Mouse (Mus musculus) neural tube, embryonic 11.5 days (tissue): ENCODE data around the gene Rasgrf1. TPM values are rescaled to one million over a fixed set of nuclear protein-coding genes. Genes with fewer than 3 reads are reported as not detected.

Experiments used
- ATAC-seq: fragments of 200-750 bp; cut with Nextera tagmentation; 2 replicates; pipeline ENCODE4 v1.8.0; 2017; ENCODE audit warnings: moderate number of reproducible peaks, mild to moderate bottlenecking, moderate TSS enrichment, moderate library complexity; ENCODE audit not compliant: insufficient read depth, low FRiP score, low TSS enrichment
- DNase-seq: peaks from one replicate; pipeline ENCODE4 v3.0.0-alpha.2; 2015; ENCODE audit warnings: low spot score
- H3K27ac ChIP-seq: fragments of 300-500 bp; sonication (generic); 2 replicates; pipeline ENCODE4 v1.5.1; 2014; ENCODE audit warnings: low read depth, mild to moderate bottlenecking, low read length
- H3K27me3 ChIP-seq: fragments of 300-500 bp; sonication (generic); 2 replicates; pipeline ENCODE4 v1.6.1; 2014; ENCODE audit warnings: mild to moderate bottlenecking, low read length, mixed read lengths; ENCODE audit not compliant: control insufficient read depth, insufficient read depth
- H3K36me3 ChIP-seq: fragments of 300-500 bp; sonication (generic); 2 replicates; pipeline ENCODE4 v1.6.1; 2014; ENCODE audit warnings: mild to moderate bottlenecking, low read length, moderate library complexity, mixed read lengths; ENCODE audit not compliant: control insufficient read depth, insufficient read depth
- H3K4me1 ChIP-seq: fragments of 300-500 bp; sonication (generic); 2 replicates; pipeline ENCODE4 v1.6.1; 2014; ENCODE audit warnings: low read length, mixed read lengths; ENCODE audit not compliant: control insufficient read depth, insufficient read depth
- H3K4me2 ChIP-seq: fragments of 300-500 bp; sonication (generic); 2 replicates; pipeline ENCODE4 v1.6.1; 2014; ENCODE audit warnings: low read depth, mild to moderate bottlenecking, moderate library complexity
- H3K4me3 ChIP-seq: fragments of 300-500 bp; sonication (generic); 2 replicates; pipeline ENCODE4 v1.5.1; 2014; ENCODE audit warnings: low read depth, low read length
- H3K9ac ChIP-seq: fragments of 300-500 bp; sonication (generic); 2 replicates; pipeline ENCODE4 v1.6.1; 2014; ENCODE audit warnings: mild to moderate bottlenecking, low read length
- H3K9me3 ChIP-seq: fragments of 300-500 bp; sonication (generic); 2 replicates; pipeline ENCODE4 v1.6.1; 2016; ENCODE audit warnings: low read length; ENCODE audit not compliant: control insufficient read depth
- WGBS: fragments of 180-500 bp; shearing (Covaris S2); extraction: QIAGEN DNeasy Blood & Tissue Kit; methylation state at CpG from one replicate; pipeline ENCODE4 v1.1.7; 2014; 5-methylcytosine and 5-hydroxymethylcytosine counted together
- polyA plus RNA-seq: library from polyadenylated mRNA; unstranded; fragments of >200 nt; fragmentation: Nextera tagmentation; extraction: Ambion mirVana; gene quantifications from 2 replicates; pipeline ENCODE4 v1.2.1, GENCODE M21; 2014

Gene Rasgrf1
- polyA plus RNA-seq, 1 experiment from 2014 or later, result not detected

- no peak for DNase-seq
- no peaks in the 10 kb centered on the region for H3K4me1 ChIP-seq
- WGBS, result 89% methylated on average over 3 of the region's 3 CpGs
Measured at GRCm38 (mm10) chr9:89988053-89988452, 78.3 kb downstream of the Rasgrf1 start.

GRCm38 (mm10) chr9:89988811-89989528 is 79.3 kb downstream of the Rasgrf1 start:
- Histone ChIP-seq H3K4me2 (no peak overlapping the region), H3K9me3 (no peaks in the 10 kb centered on the region), H3K36me3 (no peaks in the 10 kb centered on the region), H3K4me3 (no peak overlapping the region), H3K9ac (no peak overlapping the region), H3K4me1 (no peaks in the 10 kb centered on the region), H3K27me3 (no peaks in the 10 kb centered on the region), H3K27ac (no peak overlapping the region)
- ATAC-seq (no peak), DNase-seq (no peak)
- 87% methylated on average over 10 of the region's 10 CpGs for whole genome bisulfite sequencing

More at GRCm38 (mm10) chr9:89988053-89988452, 78.3 kb downstream of the Rasgrf1 start:
- no peak overlapping the region for H3K27ac ChIP-seq
- no peak overlapping the region for H3K9ac ChIP-seq
- no peak overlapping the region for H3K4me2 ChIP-seq
- no peak overlapping the region for H3K4me3 ChIP-seq
- ATAC-seq, result no peak
- no peaks in the 10 kb centered on the region for H3K9me3 ChIP-seq
- H3K27me3 ChIP-seq, result no peaks in the 10 kb centered on the region
- H3K36me3 ChIP-seq, result no peaks in the 10 kb centered on the region

GRCm38 (mm10) chr9:90006432-90006831 is 96.7 kb downstream of the Rasgrf1 start:
- no peaks in the 10 kb centered on the region for H3K9me3 ChIP-seq
- ATAC-seq, result no peak
- no peak overlapping the region for H3K4me2 ChIP-seq
- H3K36me3 ChIP-seq, result no peaks in the 10 kb centered on the region
- no peaks in the 10 kb centered on the region for H3K4me1 ChIP-seq
- 88% methylated on average over 3 of the region's 3 CpGs for WGBS
- no peak overlapping the region for H3K27ac ChIP-seq
- no peak overlapping the region for H3K4me3 ChIP-seq
- DNase-seq, result no peak
- no peak overlapping the region for H3K9ac ChIP-seq
- H3K27me3 ChIP-seq, result no peaks in the 10 kb centered on the region

- Histone ChIP-seq H3K4me2 (no peak overlapping the region), H3K4me1 (no peaks in the 10 kb centered on the region), H3K9ac (no peak overlapping the region), H3K36me3 (no peaks in the 10 kb centered on the region), H3K27me3 (no peaks in the 10 kb centered on the region), H3K9me3 (no peaks in the 10 kb centered on the region), H3K27ac (no peak overlapping the region), H3K4me3 (no peak overlapping the region)
- DNase-seq (no peak), ATAC-seq (no peak)
- 37% methylated on average over 2 of the region's 2 CpGs for WGBS
Measured at GRCm38 (mm10) chr9:90007094-90007493, 97.4 kb downstream of the Rasgrf1 start.

- 79% methylated on average over 6 of the region's 6 CpGs for WGBS
- DNase-seq, result no peak
- H3K4me2 ChIP-seq, result no peak overlapping the region
- no peak overlapping the region for H3K27ac ChIP-seq
- no peaks in the 10 kb centered on the region for H3K27me3 ChIP-seq
- no peak overlapping the region for H3K4me3 ChIP-seq
- no peaks in the 10 kb centered on the region for H3K4me1 ChIP-seq
- no peak overlapping the region for H3K9ac ChIP-seq
- ATAC-seq, result no peak
- H3K9me3 ChIP-seq, result no peaks in the 10 kb centered on the region
- H3K36me3 ChIP-seq, result no peaks in the 10 kb centered on the region
Measured at GRCm38 (mm10) chr9:90008138-90008537, 98.4 kb downstream of the Rasgrf1 start.

GRCm38 (mm10) chr9:90011849-90012248 is 102.1 kb downstream of the Rasgrf1 start:
- H3K27me3 ChIP-seq, result no peaks in the 10 kb centered on the region
- 71% methylated on average over 2 of the region's 2 CpGs for WGBS
- no peak overlapping the region for H3K9ac ChIP-seq
- DNase-seq, result no peak
- H3K4me3 ChIP-seq, result no peak overlapping the region
- H3K9me3 ChIP-seq, result no peaks in the 10 kb centered on the region
- no peak overlapping the region for H3K27ac ChIP-seq
- no peak overlapping the region for H3K4me2 ChIP-seq
- no peaks in the 10 kb centered on the region for H3K36me3 ChIP-seq
- ATAC-seq, result no peak
- H3K4me1 ChIP-seq, result no peaks in the 10 kb centered on the region

- WGBS, result 93% methylated on average over 3 of the region's 3 CpGs
Measured at GRCm38 (mm10) chr9:90014649-90015048, 104.9 kb downstream of the Rasgrf1 start.

GRCm38 (mm10) chr9:90016204-90016603 is 106.5 kb downstream of the Rasgrf1 start:
- no peak for ATAC-seq
- 83% methylated on average over 6 of the region's 6 CpGs for WGBS
- Histone ChIP-seq H3K36me3 (no peaks in the 10 kb centered on the region), H3K4me1 (no peaks in the 10 kb centered on the region), H3K4me3 (no peak overlapping the region), H3K9ac (no peak overlapping the region), H3K27ac (no peak overlapping the region), H3K4me2 (no peak overlapping the region), H3K27me3 (no peaks in the 10 kb centered on the region), H3K9me3 (no peaks in the 10 kb centered on the region)
- no peak for DNase-seq

More at GRCm38 (mm10) chr9:90014649-90015048, 104.9 kb downstream of the Rasgrf1 start:
- Histone ChIP-seq H3K9ac (no peak overlapping the region), H3K9me3 (no peaks in the 10 kb centered on the region), H3K4me1 (no peaks in the 10 kb centered on the region), H3K4me2 (no peak overlapping the region), H3K36me3 (no peaks in the 10 kb centered on the region), H3K27me3 (no peaks in the 10 kb centered on the region), H3K27ac (no peak overlapping the region), H3K4me3 (no peak overlapping the region)
- ATAC-seq (no peak), DNase-seq (no peak)

GRCm38 (mm10) chr9:90020866-90021265 is 111.2 kb downstream of the Rasgrf1 start:
- no peak for ATAC-seq
- 84% methylated on average over 6 of the region's 6 CpGs for WGBS

More at GRCm38 (mm10) chr9:90020866-90021265, 111.2 kb downstream of the Rasgrf1 start:
- DNase-seq, result no peak
- Histone ChIP-seq H3K4me3 (no peak overlapping the region), H3K9ac (no peak overlapping the region), H3K4me2 (no peak overlapping the region), H3K27ac (no peak overlapping the region), H3K9me3 (no peaks in the 10 kb centered on the region), H3K36me3 (no peaks in the 10 kb centered on the region), H3K27me3 (no peaks in the 10 kb centered on the region), H3K4me1 (no peaks in the 10 kb centered on the region)
